Mouse (Mus musculus): ENCODE measurements around the gene Gal3st4.
A peak's percentile ranks its signal among the peaks of the same experiment; 100 is the strongest.

The Gal3st4 gene

GRCm38 (mm10) chr5:138272409-138272923 is at the start of gene Gal3st4:
Gene Gal3st4 (minus strand): TSS chr5:138272840.
- no peak for DNase-seq (ENCODE audit: low spot score in 2 of 2)

GRCm38 (mm10) chr5:138312795-138313194 is 40.2 kb upstream of the Gal3st4 start:
- DNase-seq (ENCODE audit: low spot score in 2 of 2), result no peak

GRCm38 (mm10) chr5:138299613-138300012 is 27.0 kb upstream of the Gal3st4 start:
- no peak for DNase-seq (ENCODE audit: low spot score in 2 of 2)

- no peak for DNase-seq (ENCODE audit: low spot score in 2 of 2)
Measured at GRCm38 (mm10) chr5:138294158-138294557, 21.5 kb upstream of the Gal3st4 start.

GRCm38 (mm10) chr5:138291638-138292037 is 19.0 kb upstream of the Gal3st4 start:
- no peak for DNase-seq (ENCODE audit: low spot score in 2 of 2)

GRCm38 (mm10) chr5:138287861-138288260 is 15.2 kb upstream of the Gal3st4 start:
- no peak for DNase-seq (ENCODE audit: low spot score in 2 of 2)

- no peak for DNase-seq (ENCODE audit: low spot score in 2 of 2)
Measured at GRCm38 (mm10) chr5:138283540-138283939, 10.9 kb upstream of the Gal3st4 start.

GRCm38 (mm10) chr5:138281798-138282197 is 9.2 kb upstream of the Gal3st4 start:
- no peak for DNase-seq (ENCODE audit: low spot score in 2 of 2)

- no peak for DNase-seq (ENCODE audit: low spot score in 2 of 2)
Measured at GRCm38 (mm10) chr5:138280829-138281228, 8.2 kb upstream of the Gal3st4 start.

GRCm38 (mm10) chr5:138280425-138280768 is 7.8 kb upstream of the Gal3st4 start:
- DNase-seq (ENCODE audit: low spot score in 2 of 2), result no peak

- peak; percentile 64 to 65 for DNase-seq (ENCODE audit: low spot score in 2 of 2)
Measured at GRCm38 (mm10) chr5:138279585-138280424, 7.2 kb upstream of the Gal3st4 start, which contains the start of the genes Gm43720, Gpc2 and Stag3. Gene Gm43720 (minus strand): TSS chr5:138279958. Gene Gpc2 (minus strand): TSS chr5:138280005. Gene Stag3 (plus strand): TSS chr5:138280240.

- DNase-seq (ENCODE audit: low spot score in 2 of 2), result no peak
Measured at GRCm38 (mm10) chr5:138277994-138278393, 5.4 kb upstream of the Gal3st4 start.

- no peak for DNase-seq (ENCODE audit: low spot score in 2 of 2)
Measured at GRCm38 (mm10) chr5:138275216-138276050, 2.8 kb upstream of the Gal3st4 start.

- DNase-seq (ENCODE audit: low spot score in 2 of 2), result no peak
Measured at GRCm38 (mm10) chr5:138274186-138274585, 1.5 kb upstream of the Gal3st4 start.

- DNase-seq (ENCODE audit: low spot score in 2 of 2), result no peak
Measured at GRCm38 (mm10) chr5:138271232-138271631, 1.4 kb downstream of the Gal3st4 start.

GRCm38 (mm10) chr5:138268980-138269379 is 3.7 kb downstream of the Gal3st4 start:
- DNase-seq (ENCODE audit: low spot score in 2 of 2), result no peak

GRCm38 (mm10) chr5:138267114-138267513 is 5.5 kb downstream of the Gal3st4 start:
- no peak for DNase-seq (ENCODE audit: low spot score in 2 of 2)

- DNase-seq (ENCODE audit: low spot score in 2 of 2), result no peak
Measured at GRCm38 (mm10) chr5:138265712-138266111, 6.9 kb downstream of the Gal3st4 start.

GRCm38 (mm10) chr5:138264207-138264578 is 8.4 kb downstream of the Gal3st4 start:
- DNase-seq (ENCODE audit: low spot score in 2 of 2), result no peak

- DNase-seq (ENCODE audit: low spot score in 2 of 2), result peak; percentile 83 to 87
Measured at GRCm38 (mm10) chr5:138263260-138264206, 9.1 kb downstream of the Gal3st4 start, which contains the start of gene BC037034. Gene BC037034 (minus strand): TSS chr5:138264033.

GRCm38 (mm10) chr5:138262582-138263240 is 9.9 kb downstream of the Gal3st4 start:
- DNase-seq (ENCODE audit: low spot score in 2 of 2), result no peak
